Mouse (Mus musculus) G1E (cell line): ENCODE measurements around the gene Sec14l4.

Experiments
- CTCF ChIP-seq: IDR thresholded peaks from 2 replicates; pipeline ENCODE4 v1.5.1; 2012; ENCODE audit warnings: low read depth, low read length, inconsistent platforms, mixed read lengths
- POLR2AphosphoS5 ChIP-seq: IDR thresholded peaks from 2 replicates; pipeline ENCODE4 v1.6.1; 2012; ENCODE audit warnings: low read depth, low read length, inconsistent platforms; ENCODE audit not compliant: insufficient replicate concordance

DNA sequence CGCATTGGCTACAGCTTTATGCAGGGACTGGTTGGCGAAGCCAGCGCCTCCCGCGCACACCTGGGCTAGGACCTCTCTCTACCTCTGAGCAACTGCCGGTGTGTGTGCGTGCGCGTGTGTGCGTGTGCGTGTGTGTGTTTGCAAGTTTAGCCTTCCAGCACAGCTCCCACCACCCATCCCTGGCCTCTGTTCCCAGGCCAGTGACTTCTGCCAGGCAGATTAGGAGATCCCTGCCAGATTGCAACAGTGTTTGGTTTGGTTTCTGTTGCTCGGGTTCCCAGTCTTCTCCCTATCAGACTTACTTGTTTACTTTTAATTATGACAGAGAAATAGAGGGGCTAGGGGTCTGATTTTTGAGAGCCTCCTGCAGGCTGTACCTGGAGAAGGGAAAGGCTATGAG, 699 bp downstream of the Sec14l4 start:
- TF ChIP-seq CTCF (no peak), POLR2AphosphoS5 (no peak)
